Mouse (Mus musculus) stomach, embryonic 16.5 days (tissue): ENCODE results near the gene Adra1b. TPM values are rescaled to one million over a fixed set of nuclear protein-coding genes. Genes with fewer than 3 reads are reported as not detected.

Experiments used
- ATAC-seq: fragments of 200-750 bp; cut with Nextera tagmentation; 2 replicates; pipeline ENCODE4 v1.8.0; 2017; ENCODE audit warnings: moderate number of reproducible peaks, moderate TSS enrichment; ENCODE audit not compliant: insufficient read depth, low FRiP score
- H3K27ac ChIP-seq: fragments of 300-500 bp; sonication (generic); 2 replicates; pipeline ENCODE4 v1.5.1; 2014; ENCODE audit warnings: low read length
- H3K27me3 ChIP-seq: fragments of 300-500 bp; sonication (generic); 2 replicates; pipeline ENCODE4 v1.6.1; 2014; ENCODE audit warnings: low read length, control low read depth, mixed read lengths; ENCODE audit not compliant: control insufficient read depth, insufficient read depth
- H3K36me3 ChIP-seq: fragments of 300-500 bp; sonication (generic); 2 replicates; pipeline ENCODE4 v1.6.1; 2014; ENCODE audit warnings: low read length; ENCODE audit not compliant: control insufficient read depth, insufficient read depth
- H3K4me1 ChIP-seq: fragments of 300-500 bp; sonication (generic); 2 replicates; pipeline ENCODE4 v1.6.1; 2014; ENCODE audit warnings: low read length, control low read depth, mixed read lengths; ENCODE audit not compliant: control insufficient read depth, insufficient read depth
- H3K4me2 ChIP-seq: fragments of 300-500 bp; sonication (generic); 2 replicates; pipeline ENCODE4 v1.6.1; 2014; ENCODE audit warnings: low read depth, low read length, mixed read lengths
- H3K4me3 ChIP-seq: fragments of 300-500 bp; sonication (generic); replicated peaks from 2 replicates; pipeline ENCODE4 v1.5.1; 2014; ENCODE audit warnings: mild to moderate bottlenecking, low read length
- H3K9ac ChIP-seq: fragments of 300-500 bp; sonication (generic); 2 replicates; pipeline ENCODE4 v1.6.1; 2014; ENCODE audit warnings: low read length
- H3K9me3 ChIP-seq: fragments of 300-500 bp; sonication (generic); replicated peaks from 2 replicates; pipeline ENCODE4 v1.6.1; 2016; ENCODE audit warnings: low read length, control low read depth; ENCODE audit not compliant: control insufficient read depth
- WGBS: fragments of 180-500 bp; shearing (Covaris S2); extraction: QIAGEN DNeasy Blood & Tissue Kit; methylation state at CpG from one replicate; pipeline ENCODE4 v1.1.7; 2014; 5-methylcytosine and 5-hydroxymethylcytosine counted together
- polyA plus RNA-seq: library from polyadenylated mRNA; unstranded; fragments of >200 nt; fragmentation: Nextera tagmentation; extraction: Ambion mirVana; gene quantifications from 2 replicates; pipeline ENCODE4 v1.2.1, GENCODE M21; 2015

Gene Adra1b
- polyA plus RNA-seq, 1 experiment from 2014 or later: 0.65 TPM

DNA sequence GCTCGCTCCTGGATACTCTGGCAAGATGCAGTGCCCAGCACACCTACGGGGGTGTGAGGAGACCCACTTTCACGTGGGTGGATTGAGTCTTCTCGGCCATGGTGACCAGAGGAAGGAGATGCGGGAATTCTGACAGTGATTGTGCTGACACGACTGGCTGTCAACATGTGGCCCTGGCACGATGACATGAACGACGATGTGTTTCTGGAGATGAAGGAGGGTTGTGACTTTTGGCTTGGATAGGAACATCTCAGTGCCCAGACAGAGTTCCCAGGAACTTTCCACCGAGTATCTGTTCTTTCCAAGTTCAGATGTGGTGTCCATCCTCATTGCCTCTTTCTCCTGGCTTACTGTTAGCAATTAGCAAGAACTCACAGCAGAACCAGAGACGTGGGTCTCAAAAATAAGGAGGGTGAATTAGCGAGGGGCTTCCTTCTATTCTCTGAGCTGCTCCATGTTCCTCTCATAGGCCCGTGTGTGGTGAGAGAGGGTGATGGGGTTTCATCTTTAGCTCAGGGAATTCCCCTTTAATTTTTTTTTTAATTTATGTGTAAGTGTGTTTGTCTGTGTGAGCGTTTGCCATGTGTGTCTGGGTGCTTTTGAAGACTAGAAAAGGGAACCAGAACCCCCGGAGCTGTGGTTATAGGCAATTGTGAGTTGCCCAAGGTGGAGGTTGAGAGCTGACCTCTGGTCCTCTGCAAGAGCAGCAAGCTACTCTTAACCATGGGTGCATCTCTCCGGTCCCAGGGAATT, 11.3 kb upstream of the Adra1b start:
- Histone ChIP-seq H3K9ac (no peak overlapping the region), H3K4me3 (no peak overlapping the region), H3K4me1 (0 out of 2 replicates have a peak, but pooled peaks cover 7% of the 10 kb centered on the region), H3K27ac (no peak overlapping the region), H3K27me3 (no peaks in the 10 kb centered on the region), H3K4me2 (no peak overlapping the region), H3K36me3 (no peaks in the 10 kb centered on the region), H3K9me3 (no peaks in the 10 kb centered on the region)
- 86% methylated on average over 16 of the region's 16 CpGs for WGBS
- no peak for ATAC-seq

DNA sequence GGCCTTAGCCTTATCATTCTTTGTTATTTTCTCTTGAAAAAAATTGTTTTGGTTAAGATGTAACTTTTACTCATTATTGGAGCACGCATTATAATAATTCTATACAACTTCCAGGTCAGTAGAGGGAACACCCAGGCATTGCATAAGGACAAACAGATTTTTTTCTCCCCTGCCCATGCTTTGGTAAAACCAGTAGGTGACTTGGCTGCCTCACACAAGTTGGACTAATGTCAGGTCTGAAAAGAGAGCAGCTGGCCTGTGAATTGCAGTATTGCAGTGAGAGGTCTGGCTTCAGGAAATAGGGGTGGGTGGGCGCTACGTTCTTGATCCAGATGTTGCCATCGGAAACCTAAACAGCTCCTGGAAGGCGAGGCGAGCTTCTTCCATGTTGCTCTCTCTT, 10.6 kb upstream of the Adra1b start:
- no peaks in the 10 kb centered on the region for H3K27me3 ChIP-seq
- no peak overlapping the region for H3K27ac ChIP-seq
- no peak overlapping the region for H3K4me3 ChIP-seq
- no peak for ATAC-seq
- H3K9ac ChIP-seq: no peak overlapping the region
- 62% methylated on average over 6 of the region's 6 CpGs for WGBS
- no peaks in the 10 kb centered on the region for H3K36me3 ChIP-seq
- 0 out of 2 replicates have a peak, but pooled peaks cover 7% of the 10 kb centered on the region for H3K4me1 ChIP-seq
- H3K9me3 ChIP-seq: no peaks in the 10 kb centered on the region
- H3K4me2 ChIP-seq: no peak overlapping the region

DNA sequence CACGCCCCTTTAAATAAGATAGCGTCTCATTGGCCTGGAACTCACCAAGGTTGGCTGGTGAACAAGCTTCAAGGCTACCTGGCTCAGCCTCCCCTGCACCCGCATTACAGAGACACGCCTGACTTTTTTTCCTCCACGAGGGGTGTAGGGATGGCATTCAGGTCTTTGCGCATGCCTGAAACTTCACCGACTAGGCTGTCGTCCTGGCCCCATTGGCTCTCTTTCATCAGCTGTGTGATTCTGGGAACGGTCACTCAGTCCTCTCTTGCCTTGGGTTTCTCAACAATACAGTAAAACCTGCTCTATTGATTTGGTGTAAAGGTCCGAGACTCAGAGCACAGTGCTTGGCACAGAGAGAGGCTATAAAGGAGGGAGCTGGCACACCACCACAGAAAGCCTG, 2.3 kb upstream of the Adra1b start:
- Histone ChIP-seq H3K27ac (no peak overlapping the region), H3K9ac (no peak overlapping the region), H3K4me1 (no peaks in the 10 kb centered on the region), H3K4me2 (no peak overlapping the region), H3K27me3 (no peaks in the 10 kb centered on the region), H3K4me3 (no peak overlapping the region), H3K9me3 (no peaks in the 10 kb centered on the region), H3K36me3 (no peaks in the 10 kb centered on the region)
- no peak for ATAC-seq
- 74% methylated on average over 10 of the region's 10 CpGs for WGBS

GRCm38 (mm10) chr11:43899696-43900095, 1.3 kb downstream of the Adra1b start:
- Histone ChIP-seq H3K27me3 (no peaks in the 10 kb centered on the region), H3K36me3 (no peaks in the 10 kb centered on the region), H3K9ac (no peak overlapping the region), H3K27ac (no peak overlapping the region), H3K4me2 (no peak overlapping the region), H3K9me3 (no peaks in the 10 kb centered on the region), H3K4me1 (no peaks in the 10 kb centered on the region), H3K4me3 (no peak overlapping the region)
- WGBS: 90% methylated on average over 2 of the region's 2 CpGs
- ATAC-seq: no peak

DNA sequence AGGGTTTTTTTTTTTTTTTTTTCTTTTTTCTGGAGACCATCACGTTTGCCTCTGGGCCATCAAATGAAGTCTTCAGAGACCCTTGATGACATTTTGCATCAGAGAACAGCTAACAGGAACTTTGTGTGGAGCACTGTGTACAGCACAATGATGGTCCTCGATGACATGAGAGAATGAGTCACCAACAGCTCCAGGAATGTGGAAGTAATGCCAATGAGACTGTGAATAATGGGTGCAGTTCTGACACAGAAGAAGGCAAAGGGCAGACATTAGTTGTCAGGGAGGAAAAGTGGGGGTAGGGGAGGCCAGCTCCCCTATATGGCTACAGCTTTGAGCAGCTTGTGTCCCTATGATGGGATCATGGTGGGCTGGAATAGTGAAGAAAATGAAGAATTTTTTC, 5.7 kb downstream of the Adra1b start:
- Histone ChIP-seq H3K9me3 (no peaks in the 10 kb centered on the region), H3K27me3 (no peaks in the 10 kb centered on the region), H3K36me3 (no peaks in the 10 kb centered on the region), H3K4me1 (no peaks in the 10 kb centered on the region), H3K9ac (no peak overlapping the region), H3K4me3 (no peak overlapping the region), H3K27ac (no peak overlapping the region), H3K4me2 (no peak overlapping the region)
- no peak for ATAC-seq
- WGBS: 61% methylated on average over 2 of the region's 2 CpGs

GRCm38 (mm10) chr11:43892546-43892945, 8.5 kb downstream of the Adra1b start:
- no peaks in the 10 kb centered on the region for H3K9me3 ChIP-seq
- H3K4me3 ChIP-seq: no peak overlapping the region
- H3K4me2 ChIP-seq: no peak overlapping the region
- WGBS: 54% methylated on average over 4 of the region's 4 CpGs
- H3K4me1 ChIP-seq: no peaks in the 10 kb centered on the region
- H3K36me3 ChIP-seq: no peaks in the 10 kb centered on the region
- H3K27ac ChIP-seq: no peak overlapping the region
- no peaks in the 10 kb centered on the region for H3K27me3 ChIP-seq
- H3K9ac ChIP-seq: no peak overlapping the region
- no peak for ATAC-seq

DNA sequence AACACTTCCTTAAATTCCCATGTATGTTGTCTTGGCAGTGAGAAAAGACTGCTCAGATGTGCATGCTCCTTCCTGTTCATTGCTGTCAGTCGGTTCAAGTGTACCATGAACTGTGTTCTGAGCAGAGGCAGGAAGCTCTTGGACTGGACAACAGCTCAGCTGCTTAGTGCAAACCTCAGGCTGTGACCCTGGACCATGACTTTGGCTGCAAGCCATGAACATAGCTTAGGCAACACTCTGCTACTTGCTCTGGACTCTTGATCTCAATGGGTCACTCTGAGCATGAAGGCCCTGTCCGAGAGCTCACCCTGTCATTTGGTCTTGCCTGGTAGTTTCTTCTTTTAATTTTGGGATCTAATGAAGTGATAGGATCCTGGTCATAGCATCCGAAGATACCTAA, 9.6 kb downstream of the Adra1b start:
- Histone ChIP-seq H3K27me3 (no peaks in the 10 kb centered on the region), H3K36me3 (no peaks in the 10 kb centered on the region), H3K4me2 (no peak overlapping the region), H3K4me1 (no peaks in the 10 kb centered on the region), H3K9me3 (no peaks in the 10 kb centered on the region), H3K4me3 (no peak overlapping the region), H3K9ac (no peak overlapping the region), H3K27ac (no peak overlapping the region)
- ATAC-seq: no peak
- WGBS: 80% methylated on average over 3 of the region's 3 CpGs

GRCm38 (mm10) chr11:43889208-43889915, 11.6 kb downstream of the Adra1b start:
- no peaks in the 10 kb centered on the region for H3K27me3 ChIP-seq
- H3K36me3 ChIP-seq: no peaks in the 10 kb centered on the region
- H3K9me3 ChIP-seq: no peaks in the 10 kb centered on the region
- 65% methylated on average over 8 of the region's 8 CpGs for WGBS
- no peak overlapping the region for H3K4me3 ChIP-seq
- no peak overlapping the region for H3K27ac ChIP-seq
- no peak for ATAC-seq
- H3K4me1 ChIP-seq: no peaks in the 10 kb centered on the region
- H3K4me2 ChIP-seq: no peak overlapping the region
- no peak overlapping the region for H3K9ac ChIP-seq

DNA sequence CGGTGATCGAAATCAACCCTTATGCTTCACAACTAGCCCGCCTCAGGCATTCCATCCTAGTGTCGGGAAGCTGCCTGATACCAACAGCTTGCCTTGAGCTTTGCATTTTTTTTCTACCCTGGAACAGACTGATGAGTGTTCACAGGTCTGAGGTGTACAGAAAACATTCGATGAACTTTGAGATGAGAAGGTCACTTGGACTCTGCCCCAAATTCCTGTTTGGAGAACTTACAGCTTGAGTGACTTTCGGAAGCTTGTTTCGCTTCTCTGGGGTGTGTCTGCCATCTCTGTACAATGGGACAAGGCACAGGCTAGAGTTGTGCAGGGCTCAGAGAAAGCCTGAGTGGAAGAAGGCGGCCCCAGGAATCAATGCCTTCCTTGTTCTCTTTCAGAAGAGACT, 12.3 kb downstream of the Adra1b start:
- H3K4me3 ChIP-seq: no peak overlapping the region
- no peaks in the 10 kb centered on the region for H3K9me3 ChIP-seq
- H3K36me3 ChIP-seq: no peaks in the 10 kb centered on the region
- H3K27ac ChIP-seq: no peak overlapping the region
- no peak overlapping the region for H3K4me2 ChIP-seq
- 86% methylated on average over 8 of the region's 8 CpGs for WGBS
- H3K27me3 ChIP-seq: no peaks in the 10 kb centered on the region
- H3K4me1 ChIP-seq: no peaks in the 10 kb centered on the region
- H3K9ac ChIP-seq: no peak overlapping the region
- ATAC-seq: no peak
